Mouse (Mus musculus): ENCODE measurements around the gene Slc52a3. TPM values are rescaled to one million over a fixed set of nuclear protein-coding genes. Genes with fewer than 3 reads are reported as not detected.

Slc52a3 gene
- polyA plus RNA-seq, 1 experiment from 2014 or later, result 0.34 TPM

GRCm38 (mm10) chr2:151964052-151964451, 32.3 kb upstream of the Slc52a3 start:
- H3K9me3 ChIP-seq (replicated peaks), result no peaks in the 10 kb centered on the region
- peak overlapping the region; percentile 42 for H3K4me2 ChIP-seq
- 11% methylated on average over 9 of the region's 9 CpGs for WGBS
- H3K9ac ChIP-seq, result 0 out of 2 replicates have a peak overlapping the region, but pooled peaks have one; percentile 0
- 0 out of 2 replicates have a peak, but pooled peaks cover 5% of the 10 kb centered on the region for H3K36me3 ChIP-seq
- H3K4me3 ChIP-seq, result no peak overlapping the region
- ATAC-seq (ENCODE audit: insufficient number of reproducible peaks, low FRiP score), result peak; percentile 48; the same call in 1 of the 2 replicates
- H3K27me3 ChIP-seq (replicated peaks), result peaks cover 16% of the 10 kb centered on the region
- peaks cover 38% of the 10 kb centered on the region for H3K4me1 ChIP-seq (replicated peaks)
- peak overlapping the region; percentile 66; the same call in 1 of the 2 replicates for H3K27ac ChIP-seq (ENCODE audit: poor library complexity, severe bottlenecking)

GRCm38 (mm10) chr2:151967176-151967750, 29.0 kb upstream of the Slc52a3 start:
- Histone ChIP-seq H3K4me2 (no peak overlapping the region), H3K27me3 (replicated peaks) (peaks cover 39% of the 10 kb centered on the region), H3K36me3 (peaks cover 15% of the 10 kb centered on the region; the same call in 1 of the 2 replicates), H3K9me3 (replicated peaks) (no peaks in the 10 kb centered on the region), H3K4me1 (replicated peaks) (peaks cover 39% of the 10 kb centered on the region), H3K9ac (no peak overlapping the region), H3K27ac (ENCODE audit: poor library complexity, severe bottlenecking) (no peak overlapping the region), H3K4me3 (no peak overlapping the region)
- WGBS, result 36% methylated on average over 9 of the region's 9 CpGs
- ATAC-seq (ENCODE audit: insufficient number of reproducible peaks, low FRiP score), result no peak

- Histone ChIP-seq H3K4me1 (replicated peaks) (peaks cover 40% of the 10 kb centered on the region), H3K36me3 (peaks cover 15% of the 10 kb centered on the region; the same call in 1 of the 2 replicates), H3K9ac (no peak overlapping the region), H3K27ac (ENCODE audit: poor library complexity, severe bottlenecking) (no peak overlapping the region), H3K4me2 (no peak overlapping the region), H3K27me3 (replicated peaks) (peaks cover 45% of the 10 kb centered on the region), H3K4me3 (no peak overlapping the region), H3K9me3 (replicated peaks) (no peaks in the 10 kb centered on the region)
- 64% methylated on average over 2 of the region's 2 CpGs for whole genome bisulfite sequencing
- no peak for ATAC-seq (ENCODE audit: insufficient number of reproducible peaks, low FRiP score)
These were observed 28.5 kb upstream of the Slc52a3 start for GRCm38 (mm10) chr2:151967792-151968191.

- H3K27me3 ChIP-seq (replicated peaks), result peaks cover 48% of the 10 kb centered on the region
- no peak overlapping the region for H3K27ac ChIP-seq (ENCODE audit: poor library complexity, severe bottlenecking)
- WGBS, result 76% methylated on average over 8 of the region's 8 CpGs
- H3K4me3 ChIP-seq, result no peak overlapping the region
- H3K36me3 ChIP-seq, result peaks cover 15% of the 10 kb centered on the region; the same call in 1 of the 2 replicates
- H3K9me3 ChIP-seq (replicated peaks), result no peaks in the 10 kb centered on the region
- ATAC-seq (ENCODE audit: insufficient number of reproducible peaks, low FRiP score), result no peak
- no peak overlapping the region for H3K4me2 ChIP-seq
- no peak overlapping the region for H3K9ac ChIP-seq
- H3K4me1 ChIP-seq (replicated peaks), result peaks cover 40% of the 10 kb centered on the region
These were observed 27.9 kb upstream of the Slc52a3 start for GRCm38 (mm10) chr2:151968451-151968850.

GRCm38 (mm10) chr2:151968986-151969385, 27.3 kb upstream of the Slc52a3 start:
- ATAC-seq (ENCODE audit: insufficient number of reproducible peaks, low FRiP score), result no peak
- 85% methylated on average over 7 of the region's 7 CpGs for WGBS
- Histone ChIP-seq H3K27me3 (replicated peaks) (peaks cover 52% of the 10 kb centered on the region), H3K9me3 (replicated peaks) (no peaks in the 10 kb centered on the region), H3K36me3 (peaks cover 15% of the 10 kb centered on the region; the same call in 1 of the 2 replicates), H3K4me2 (no peak overlapping the region), H3K4me1 (replicated peaks) (peaks cover 40% of the 10 kb centered on the region), H3K4me3 (no peak overlapping the region), H3K27ac (ENCODE audit: poor library complexity, severe bottlenecking) (no peak overlapping the region), H3K9ac (no peak overlapping the region)

GRCm38 (mm10) chr2:151969396-151969795, 26.9 kb upstream of the Slc52a3 start:
- peaks cover 15% of the 10 kb centered on the region; the same call in 1 of the 2 replicates for H3K36me3 ChIP-seq
- H3K27me3 ChIP-seq (replicated peaks), result peaks cover 56% of the 10 kb centered on the region
- H3K9me3 ChIP-seq (replicated peaks), result no peaks in the 10 kb centered on the region
- no peak overlapping the region for H3K4me2 ChIP-seq
- H3K9ac ChIP-seq, result no peak overlapping the region
- no peak overlapping the region for H3K27ac ChIP-seq (ENCODE audit: poor library complexity, severe bottlenecking)
- H3K4me3 ChIP-seq, result no peak overlapping the region
- peaks cover 40% of the 10 kb centered on the region for H3K4me1 ChIP-seq (replicated peaks)
- no peak for ATAC-seq (ENCODE audit: insufficient number of reproducible peaks, low FRiP score)
- 85% methylated on average over 6 of the region's 6 CpGs for WGBS

- WGBS, result 34% methylated on average over 53 of the region's 53 CpGs
- peaks cover 37% of the 10 kb centered on the region for H3K4me1 ChIP-seq (replicated peaks)
- ATAC-seq (ENCODE audit: insufficient number of reproducible peaks, low FRiP score), result peak; percentile 88
- peak overlapping the region; percentile 50 for H3K9ac ChIP-seq
- no peaks in the 10 kb centered on the region for H3K9me3 ChIP-seq (replicated peaks)
- peak overlapping the region; percentile 42 for H3K4me3 ChIP-seq
- peaks cover 15% of the 10 kb centered on the region; the same call in 1 of the 2 replicates for H3K36me3 ChIP-seq
- H3K4me2 ChIP-seq, result peak overlapping the region; percentile 74
- peak overlapping the region; percentile 40; the same call in 1 of the 2 replicates for H3K27ac ChIP-seq (ENCODE audit: poor library complexity, severe bottlenecking)
- H3K27me3 ChIP-seq (replicated peaks), result peaks cover 63% of the 10 kb centered on the region
These were observed 25.8 kb upstream of the Slc52a3 start for GRCm38 (mm10) chr2:151970191-151971172.

DNA sequence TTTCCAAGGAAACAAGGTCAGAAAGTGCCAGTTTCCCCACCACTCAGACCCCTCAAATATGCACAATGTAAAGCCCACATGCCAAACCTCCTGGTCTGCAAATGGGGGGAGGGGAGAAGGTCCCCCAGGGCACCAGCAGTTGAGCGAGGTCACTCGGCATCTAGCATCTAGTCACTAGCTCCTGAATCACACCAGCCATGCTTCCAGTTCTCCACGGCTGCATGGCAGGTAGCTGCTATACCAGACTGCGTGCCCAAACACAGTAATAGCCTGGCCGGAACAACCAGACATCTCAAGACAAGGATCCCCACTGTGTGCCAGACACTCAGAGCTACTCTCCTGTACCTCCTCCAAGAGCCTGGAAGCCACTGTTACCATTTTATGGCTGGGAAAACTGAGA, 24.6 kb upstream of the Slc52a3 start:
- H3K36me3 ChIP-seq, result peaks cover 15% of the 10 kb centered on the region; the same call in 1 of the 2 replicates
- no peak overlapping the region for H3K4me3 ChIP-seq
- peaks cover 64% of the 10 kb centered on the region for H3K27me3 ChIP-seq (replicated peaks)
- ATAC-seq (ENCODE audit: insufficient number of reproducible peaks, low FRiP score), result no peak
- H3K27ac ChIP-seq (ENCODE audit: poor library complexity, severe bottlenecking), result no peak overlapping the region
- WGBS, result 88% methylated on average over 5 of the region's 5 CpGs
- H3K4me2 ChIP-seq, result no peak overlapping the region
- H3K4me1 ChIP-seq (replicated peaks), result peaks cover 37% of the 10 kb centered on the region
- no peaks in the 10 kb centered on the region for H3K9me3 ChIP-seq (replicated peaks)
- H3K9ac ChIP-seq, result no peak overlapping the region

DNA sequence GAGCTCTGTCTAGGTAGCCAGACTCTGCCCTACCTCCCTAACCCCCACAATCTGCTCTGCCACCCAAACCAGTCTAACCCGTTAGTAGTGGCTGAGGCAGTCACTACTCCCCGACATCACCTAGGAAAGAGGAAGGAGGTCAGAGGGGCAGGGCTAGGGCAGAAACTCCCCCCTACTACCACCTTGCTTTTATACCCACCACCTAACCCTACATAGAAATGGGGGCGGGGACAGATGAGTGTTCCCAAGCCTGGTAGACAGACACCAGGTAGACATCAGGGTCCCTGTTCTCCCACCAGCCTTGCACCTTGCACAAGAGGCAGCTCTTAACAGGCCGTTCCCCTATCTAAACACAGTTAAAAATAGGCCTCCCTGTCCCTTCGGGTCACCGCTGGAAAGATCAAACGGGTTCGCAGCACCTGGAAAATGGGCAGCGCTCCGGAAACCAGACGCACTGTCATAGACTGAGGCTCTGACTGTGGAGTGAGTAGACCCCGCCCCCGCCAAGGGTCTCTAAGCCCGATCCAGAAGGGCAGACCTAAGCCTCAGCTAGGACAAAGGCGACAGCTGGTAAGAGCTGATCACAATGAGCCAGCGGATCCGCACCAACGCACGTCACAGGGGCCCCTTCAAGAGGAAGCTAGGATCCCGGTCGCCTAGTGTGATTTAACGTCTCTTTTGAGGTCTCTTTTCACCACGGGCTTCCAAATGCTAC, 23.3 kb upstream of the Slc52a3 start:
- H3K36me3 ChIP-seq, result peaks cover 15% of the 10 kb centered on the region; the same call in 1 of the 2 replicates
- peak overlapping the region; percentile 9 for H3K9ac ChIP-seq
- ATAC-seq (ENCODE audit: insufficient number of reproducible peaks, low FRiP score), result no peak
- H3K9me3 ChIP-seq (replicated peaks), result no peaks in the 10 kb centered on the region
- WGBS, result 13% methylated on average over 23 of the region's 23 CpGs
- H3K4me3 ChIP-seq, result peak overlapping the region; percentile 34
- peak overlapping the region; percentile 65 for H3K4me2 ChIP-seq
- H3K4me1 ChIP-seq (replicated peaks), result peaks cover 42% of the 10 kb centered on the region
- no peak overlapping the region for H3K27ac ChIP-seq (ENCODE audit: poor library complexity, severe bottlenecking)
- H3K27me3 ChIP-seq (replicated peaks), result peaks cover 62% of the 10 kb centered on the region

DNA sequence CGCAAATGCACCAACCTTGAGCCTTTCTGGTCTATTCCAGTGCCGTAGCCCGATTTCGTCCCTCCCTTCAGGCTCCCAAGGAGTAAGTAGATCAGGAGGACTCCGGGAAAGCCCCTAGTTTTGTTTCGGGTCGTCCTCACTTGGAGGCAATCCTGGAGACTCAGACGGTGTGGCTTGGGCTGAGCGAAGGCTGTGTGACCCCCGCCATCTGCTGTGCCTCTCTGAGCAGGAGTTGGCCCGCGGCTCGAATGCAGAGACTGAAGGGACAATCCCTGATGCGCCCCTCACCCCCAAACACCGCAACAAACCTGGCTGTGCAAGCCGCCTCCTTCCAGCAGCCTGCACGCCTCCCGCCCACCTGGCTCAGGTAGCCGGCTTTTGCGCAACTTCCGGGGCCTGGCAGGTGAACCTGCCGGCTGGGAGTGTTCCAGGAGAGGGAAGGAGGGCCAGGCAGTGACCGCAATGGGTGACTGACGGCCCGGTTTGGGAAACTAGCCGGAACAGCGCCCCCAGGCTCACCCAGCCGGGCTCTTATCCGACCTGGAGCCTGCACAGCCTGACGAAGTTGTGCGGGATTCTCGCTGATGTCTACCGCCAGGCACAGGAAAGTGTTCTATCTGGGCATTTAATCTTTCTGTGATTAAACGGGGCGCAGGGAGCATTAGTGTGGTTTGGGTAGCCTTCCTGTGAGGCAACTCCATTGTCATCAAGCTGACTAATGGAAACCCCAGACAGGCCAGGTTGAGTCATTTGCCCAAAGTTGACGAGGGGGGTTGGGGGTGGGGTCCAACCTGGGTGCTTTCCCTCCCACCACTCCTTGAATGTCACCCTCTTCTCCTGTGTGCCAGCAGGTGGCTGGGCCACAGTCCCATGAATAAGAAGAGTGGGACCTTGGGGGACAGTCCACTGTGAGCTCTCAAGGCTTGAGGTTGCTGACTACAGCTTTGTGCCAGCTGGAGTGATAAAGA, 22.4 kb upstream of the Slc52a3 start:
- peak overlapping the region; percentile 65 for H3K4me2 ChIP-seq
- H3K4me3 ChIP-seq, result peak overlapping the region; percentile 34
- peaks cover 12% of the 10 kb centered on the region; the same call in 1 of the 2 replicates for H3K36me3 ChIP-seq
- no peaks in the 10 kb centered on the region for H3K9me3 ChIP-seq (replicated peaks)
- H3K27ac ChIP-seq (ENCODE audit: poor library complexity, severe bottlenecking), result no peak overlapping the region
- peaks cover 50% of the 10 kb centered on the region for H3K4me1 ChIP-seq (replicated peaks)
- WGBS, result 7% methylated on average over 36 of the region's 36 CpGs
- H3K27me3 ChIP-seq (replicated peaks), result peaks cover 54% of the 10 kb centered on the region
- H3K9ac ChIP-seq, result peak overlapping the region; percentile 9
- ATAC-seq (ENCODE audit: insufficient number of reproducible peaks, low FRiP score), result no peak

All from heart, embryonic 12.5 days (tissue).